Mouse (Mus musculus) small intestine, adult 2 months (tissue): ENCODE measurements around the gene Smoc2. TPM values are rescaled to one million over a fixed set of nuclear protein-coding genes. Genes with fewer than 3 reads are reported as not detected.

Source experiments
- H3K27ac ChIP-seq: fragments of 200-500 bp; 2 replicates; pipeline ENCODE4 v1.5.1; 2012; ENCODE audit warnings: low read depth, low read length, control low read depth, inconsistent platforms; ENCODE audit not compliant: insufficient read depth
- H3K27me3 ChIP-seq: fragments of 200-500 bp; 2 replicates; pipeline ENCODE4 v1.6.1; 2012; ENCODE audit warnings: mild to moderate bottlenecking, moderate library complexity, low read length, inconsistent platforms; ENCODE audit not compliant: control insufficient read depth, insufficient read depth
- H3K36me3 ChIP-seq: fragments of 200-500 bp; 2 replicates; pipeline ENCODE4 v1.6.1; 2012; ENCODE audit warnings: mild to moderate bottlenecking, low read length, control low read depth, inconsistent platforms; ENCODE audit not compliant: control insufficient read depth, insufficient read depth
- H3K4me1 ChIP-seq: fragments of 200-500 bp; 2 replicates; pipeline ENCODE4 v1.6.1; 2012; ENCODE audit warnings: low read length, inconsistent platforms, mixed read lengths; ENCODE audit not compliant: control insufficient read depth, insufficient read depth, insufficient read length
- H3K4me3 ChIP-seq: fragments of 200-500 bp; 2 replicates; pipeline ENCODE4 v1.5.1; 2012; ENCODE audit warnings: low read depth, mild to moderate bottlenecking, control low read depth, inconsistent platforms, low read length, moderate library complexity
- CTCF ChIP-seq: fragments of 200-500 bp; IDR thresholded peaks from 2 replicates; pipeline ENCODE4 v1.5.1; 2012; ENCODE audit warnings: low read depth, mild to moderate bottlenecking, control low read depth, inconsistent platforms, low read length, moderate library complexity, mixed read lengths; ENCODE audit not compliant: insufficient replicate concordance, insufficient read length; ENCODE audit errors: extremely low read depth
- POLR2A ChIP-seq: fragments of 200-500 bp; IDR thresholded peaks from 2 replicates; pipeline ENCODE4 v1.6.1; 2012; ENCODE audit warnings: low read depth, mild to moderate bottlenecking, control low read depth, inconsistent platforms, low read length, moderate library complexity
- WGBS: fragments of 180-500 bp; shearing (Covaris S2); methylation state at CpG from one replicate; pipeline ENCODE4 v1.1.7; 2018; 5-methylcytosine and 5-hydroxymethylcytosine counted together
- polyA plus RNA-seq: library from polyadenylated mRNA; depleted of rRNA; stranded (reverse); fragments of >200 nt; gene quantifications from 2 replicates; pipeline ENCODE4 v1.2.3, GENCODE M21; 2012

The Smoc2 gene
- polyA plus RNA-seq, 1 experiment: 43.5 TPM

DNA sequence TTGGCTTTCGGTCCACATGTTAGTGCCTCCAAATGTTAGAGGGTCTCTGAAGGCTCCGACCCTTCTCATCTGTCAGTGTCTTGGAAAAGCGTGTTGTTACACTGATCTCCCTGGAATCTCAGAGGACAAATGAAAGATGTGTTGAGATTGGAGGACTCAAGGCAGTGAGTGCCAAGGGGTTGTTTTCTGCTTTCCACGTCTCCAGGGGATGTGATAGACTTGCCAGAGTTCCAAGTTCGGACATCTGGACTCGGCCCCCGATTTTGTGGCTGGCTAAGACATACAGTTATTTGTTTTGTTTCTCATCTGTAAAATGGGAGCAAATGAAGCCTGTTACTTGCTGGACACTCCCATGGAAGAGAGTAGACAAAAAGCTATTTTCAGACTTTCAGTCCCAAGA is 2.0 kb upstream of the Smoc2 start:
- Histone ChIP-seq H3K27ac (no peak overlapping the region), H3K4me1 (peaks cover 8% of the 10 kb centered on the region; the same call in 1 of the 2 replicates), H3K4me3 (no peak overlapping the region), H3K36me3 (no peaks in the 10 kb centered on the region), H3K27me3 (no peaks in the 10 kb centered on the region)
- TF ChIP-seq POLR2A: no peak
- TF ChIP-seq CTCF: no peak
- 89% methylated on average over 7 of the region's 7 CpGs for WGBS

DNA sequence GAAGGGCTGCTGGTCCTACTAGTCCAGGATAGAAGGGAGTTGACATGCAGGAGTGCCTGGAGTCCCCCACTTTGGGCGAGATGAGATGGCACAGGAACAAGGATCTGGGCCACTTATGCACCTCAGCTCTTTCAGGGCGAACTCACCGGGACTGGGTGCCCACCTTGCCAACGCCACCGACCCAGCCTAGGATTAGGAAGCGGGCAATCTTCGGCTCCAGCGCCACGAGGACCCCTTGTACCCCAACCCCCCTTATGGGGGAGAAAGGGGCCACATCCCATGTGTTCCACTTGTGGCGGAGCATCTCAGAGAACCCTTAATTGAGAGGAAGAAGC is 627 bp downstream of the Smoc2 start:
- 2% methylated on average over 10 of the region's 10 CpGs for WGBS
- H3K27me3 ChIP-seq: no peaks in the 10 kb centered on the region
- H3K27ac ChIP-seq: no peak overlapping the region
- TF ChIP-seq POLR2A (no peak), CTCF (no peak)
- peaks cover 13% of the 10 kb centered on the region; the same call in 1 of the 2 replicates for H3K4me1 ChIP-seq
- H3K36me3 ChIP-seq: no peaks in the 10 kb centered on the region
- H3K4me3 ChIP-seq: peak overlapping the region; percentile 85

- no peaks in the 10 kb centered on the region for H3K27me3 ChIP-seq
- H3K36me3 ChIP-seq: no peaks in the 10 kb centered on the region
- TF ChIP-seq POLR2A (no peak), CTCF (no peak)
- 1% methylated on average over 31 of the region's 31 CpGs for WGBS
- peak overlapping the region; percentile 44; the same call in 1 of the 2 replicates for H3K27ac ChIP-seq
- H3K4me3 ChIP-seq: peak overlapping the region; percentile 85
- H3K4me1 ChIP-seq: peaks cover 13% of the 10 kb centered on the region; the same call in 1 of the 2 replicates
These were observed 1.1 kb downstream of the Smoc2 start for GRCm38 (mm10) chr17:14280425-14280833.

GRCm38 (mm10) chr17:14288015-14288616 is 8.8 kb downstream of the Smoc2 start:
- Histone ChIP-seq H3K4me1 (peaks cover 16% of the 10 kb centered on the region; the same call in 1 of the 2 replicates), H3K27me3 (no peaks in the 10 kb centered on the region), H3K36me3 (no peaks in the 10 kb centered on the region), H3K4me3 (no peak overlapping the region), H3K27ac (peak overlapping the region; percentile 36; the same call in 1 of the 2 replicates)
- TF ChIP-seq CTCF (peak; percentile 87; the same call in 1 of the 2 replicates), POLR2A (no peak)
- 18% methylated on average over 7 of the region's 7 CpGs for WGBS

DNA sequence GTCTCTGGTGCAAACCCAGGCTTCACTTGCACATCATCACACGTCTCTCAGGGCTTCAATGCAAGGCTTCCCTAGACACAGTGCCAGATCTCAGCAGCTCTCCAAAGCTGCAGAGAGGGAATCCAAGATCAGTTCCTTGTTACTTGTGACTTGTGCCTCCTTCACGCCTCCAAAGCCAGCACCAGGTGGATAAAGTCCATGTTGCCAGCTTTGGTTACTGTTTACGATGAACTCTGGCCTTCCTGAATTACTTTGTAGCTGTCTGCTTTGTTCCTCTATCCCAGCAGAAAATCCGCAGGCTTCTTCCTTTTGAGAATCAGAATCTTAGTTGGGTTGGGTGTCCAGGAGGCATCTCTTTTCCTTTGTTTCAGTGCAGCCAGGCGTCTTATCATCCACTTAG is 14.3 kb downstream of the Smoc2 start:
- no peaks in the 10 kb centered on the region for H3K27me3 ChIP-seq
- no peak overlapping the region for H3K4me3 ChIP-seq
- WGBS: 26% methylated on average over 5 of the region's 5 CpGs
- no peaks in the 10 kb centered on the region for H3K36me3 ChIP-seq
- H3K27ac ChIP-seq: peak overlapping the region; percentile 80
- TF ChIP-seq POLR2A (no peak), CTCF (no peak)
- peaks cover 13% of the 10 kb centered on the region; the same call in 1 of the 2 replicates for H3K4me1 ChIP-seq

GRCm38 (mm10) chr17:14295146-14295545 is 15.8 kb downstream of the Smoc2 start:
- Histone ChIP-seq H3K27ac (no peak overlapping the region), H3K4me1 (peaks cover 13% of the 10 kb centered on the region; the same call in 1 of the 2 replicates), H3K27me3 (no peaks in the 10 kb centered on the region), H3K36me3 (no peaks in the 10 kb centered on the region), H3K4me3 (no peak overlapping the region)
- no peak for TF ChIP-seq CTCF
- TF ChIP-seq POLR2A: no peak
- 81% methylated on average over 3 of the region's 3 CpGs for WGBS

GRCm38 (mm10) chr17:14300361-14300760 is 21.1 kb downstream of the Smoc2 start:
- TF ChIP-seq POLR2A (no peak), CTCF (no peak)
- H3K27me3 ChIP-seq: no peaks in the 10 kb centered on the region
- H3K27ac ChIP-seq: no peak overlapping the region
- H3K36me3 ChIP-seq: no peaks in the 10 kb centered on the region
- H3K4me3 ChIP-seq: no peak overlapping the region
- no peaks in the 10 kb centered on the region for H3K4me1 ChIP-seq
- 79% methylated on average over 5 of the region's 5 CpGs for WGBS
